Mouse (Mus musculus) C2C12 (cell line): ENCODE measurements around the gene Spp2. TPM values are rescaled to one million over a fixed set of nuclear protein-coding genes. Genes with fewer than 3 reads are reported as not detected.
A peak's percentile ranks its signal among the peaks of the same experiment; 100 is the strongest.

Source experiments
- H3K27me3 ChIP-seq: one replicate; pipeline ENCODE4 v1.6.1; 2011; ENCODE audit not compliant: control insufficient read depth, insufficient read depth, insufficient read length
- H3K36me3 ChIP-seq: one replicate; pipeline ENCODE4 v1.6.1; 2011; ENCODE audit not compliant: control insufficient read depth, insufficient read depth
- H3K4me3 ChIP-seq: one replicate; pipeline ENCODE4 v1.5.1; 2011; ENCODE audit warnings: mild to moderate bottlenecking, control low read depth; ENCODE audit not compliant: poor library complexity, insufficient read depth, severe bottlenecking
- H3K79me2 ChIP-seq: one replicate; pipeline ENCODE4 v1.6.1; 2011; ENCODE audit not compliant: control insufficient read depth, insufficient read depth
- H3K79me3 ChIP-seq: one replicate; pipeline ENCODE4 v1.6.1; 2011; ENCODE audit warnings: low read depth, control low read depth
- H3ac ChIP-seq: one replicate; pipeline ENCODE3; 2011; ENCODE audit warnings: low read depth; ENCODE audit not compliant: control insufficient read depth, insufficient read length
- CEBPB ChIP-seq: IDR thresholded peaks from one replicate; pipeline ENCODE4 v1.6.1; 2011; ENCODE audit warnings: low read depth, mild to moderate bottlenecking, control low read depth, moderate library complexity
- CTCF ChIP-seq: IDR thresholded peaks from one replicate; pipeline ENCODE4 v1.5.1; 2011; ENCODE audit not compliant: control insufficient read depth, insufficient read depth, insufficient read length
- FOSL1 ChIP-seq: IDR thresholded peaks from one replicate; pipeline ENCODE4 v1.8.0; 2011; ENCODE audit warnings: mild to moderate bottlenecking, low read length; ENCODE audit not compliant: poor library complexity, insufficient read depth, severe bottlenecking
- MAX ChIP-seq: IDR thresholded peaks from one replicate; pipeline ENCODE4 v1.6.1; 2011; ENCODE audit warnings: mild to moderate bottlenecking, control low read depth
- MYOD1 ChIP-seq: IDR thresholded peaks from one replicate; pipeline ENCODE4 v1.6.1; 2011; ENCODE audit warnings: low read depth; ENCODE audit not compliant: control insufficient read depth, insufficient read length
- MYOG ChIP-seq: IDR thresholded peaks from one replicate; pipeline ENCODE4 v1.6.1; 2011; ENCODE audit not compliant: control insufficient read depth, insufficient read length; ENCODE audit errors: extremely low read depth
- USF1 ChIP-seq: IDR thresholded peaks from one replicate; pipeline ENCODE4 v1.6.1; 2011; ENCODE audit warnings: low read depth, mild to moderate bottlenecking, control low read depth, moderate library complexity
- long read RNA-seq, 2 experiments: library from polyadenylated mRNA; unstranded; transcript quantifications; one replicate each; pipeline ENCODE4 v2.0.0; 2019 to 2020
- polyA plus RNA-seq: library from polyadenylated mRNA; unstranded; fragments of >200 nt; fragmentation: generic; extraction: Trizol; gene quantifications from one replicate; pipeline ENCODE4 v1.2.1, GENCODE M21; 2012; ENCODE audit warnings: missing spikeins

The Spp2 gene
- not detected for polyA plus RNA-seq
- long read RNA-seq, experiment 1 = 0 reads
- long read RNA-seq, experiment 2 = 0 reads

DNA sequence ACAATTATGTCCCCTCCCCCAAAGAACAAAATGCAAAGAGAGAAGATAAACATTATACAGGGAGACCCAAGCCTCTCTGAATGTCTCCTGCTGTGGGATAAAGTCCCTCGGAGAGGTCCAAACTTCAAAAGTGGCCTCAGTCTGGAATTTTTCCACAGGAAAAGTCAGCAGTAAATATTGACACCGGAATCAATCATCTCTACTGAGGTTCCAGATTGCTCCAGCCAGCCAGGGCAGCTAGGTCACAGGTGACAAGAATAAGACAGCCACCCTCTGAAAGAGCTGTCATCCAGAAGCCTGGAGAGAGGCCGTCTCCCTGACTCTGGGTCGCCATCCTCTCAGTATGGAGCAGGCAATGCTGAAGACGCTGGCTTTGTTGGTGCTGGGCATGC, at the start of gene Spp2:
TSS of gene Spp2 (plus strand) at position 155 of the 392 bp plus-strand sequence.
- TF ChIP-seq CEBPB (no peak), CTCF (no peak), MAX (no peak), MYOG (no peak), USF1 (no peak), FOSL1 (no peak), MYOD1 (no peak)
- H3K79me3 ChIP-seq = no peaks in the 10 kb centered on the region
- H3ac ChIP-seq = no peak within 1 kb of the TSS

DNA sequence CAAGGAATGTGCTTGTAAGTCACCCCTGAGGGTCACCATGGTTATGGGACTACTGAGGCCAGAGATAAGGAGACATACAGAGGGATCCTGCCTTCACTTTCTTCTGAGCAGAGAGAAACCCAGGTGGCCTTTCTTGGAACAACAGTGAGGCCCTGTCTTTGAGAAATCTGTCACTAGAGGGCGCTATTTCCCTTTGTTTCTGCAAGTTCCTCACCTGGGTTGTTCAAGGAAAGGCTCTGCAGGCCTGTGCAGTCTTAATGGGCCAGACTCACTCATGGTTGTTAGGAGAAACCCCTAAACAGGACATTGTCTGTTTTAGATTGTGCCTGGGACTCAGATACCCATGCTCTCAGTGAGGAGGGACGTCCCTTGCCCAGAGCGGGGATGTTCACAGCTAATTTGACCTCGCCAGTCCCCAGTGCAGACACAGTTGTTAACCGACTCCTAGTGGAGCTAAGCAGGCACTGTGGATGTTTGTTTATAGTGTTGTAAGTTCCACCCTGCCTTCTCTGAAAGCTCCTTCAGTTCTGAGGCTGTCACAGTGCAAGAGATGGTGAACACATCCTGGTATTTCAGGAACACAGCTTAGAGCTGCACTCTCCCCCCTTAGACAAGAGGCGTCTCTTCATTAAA, 49.2 kb upstream of the Spp2 start:
- TF ChIP-seq MYOG = no peak
- peak; percentile 45 for TF ChIP-seq CTCF
- no peak for TF ChIP-seq FOSL1
- Histone ChIP-seq H3K79me2 (no peaks in the 10 kb centered on the region), H3K79me3 (no peaks in the 10 kb centered on the region), H3K4me3 (no peak overlapping the region), H3K36me3 (no peaks in the 10 kb centered on the region), H3K27me3 (no peaks in the 10 kb centered on the region), H3ac (no peak overlapping the region)

More for the DNA sequence above, at the start of gene Spp2:
- no peaks in the 10 kb centered on the region for H3K36me3 ChIP-seq
- no peak within 1 kb of the TSS for H3K4me3 ChIP-seq
- no peaks in the 10 kb centered on the region for H3K27me3 ChIP-seq
- no peaks in the 10 kb centered on the region for H3K79me2 ChIP-seq

DNA sequence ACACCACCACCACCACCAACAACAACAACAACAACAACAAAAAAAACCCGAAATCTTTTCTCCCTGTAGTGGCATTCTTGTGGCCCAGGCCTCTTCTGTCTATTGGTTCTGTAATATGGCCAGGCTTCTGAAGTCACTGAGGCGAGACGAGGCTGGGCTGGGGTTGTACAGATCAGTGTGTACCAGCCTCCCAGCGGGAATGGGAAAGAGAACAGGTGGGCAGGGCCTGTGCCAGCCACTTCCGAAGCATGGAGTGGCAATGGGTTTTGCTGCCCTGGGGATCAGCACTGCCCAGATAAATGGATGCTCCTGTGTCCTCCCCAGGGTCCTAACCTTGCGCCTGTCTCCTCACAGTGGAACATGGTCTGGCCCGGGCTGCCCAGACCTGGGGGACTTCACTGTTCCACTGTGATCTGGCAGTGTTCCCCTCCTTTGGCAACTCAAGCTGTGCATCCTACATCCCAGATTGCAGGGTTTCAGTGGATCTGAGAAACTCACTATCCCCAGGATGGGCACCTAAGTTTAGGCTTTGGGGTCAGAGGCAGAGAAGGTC, 48.6 kb upstream of the Spp2 start:
- H3K27me3 ChIP-seq = no peaks in the 10 kb centered on the region
- TF ChIP-seq FOSL1 (no peak), CTCF (no peak), CEBPB (no peak), MYOG (no peak), MYOD1 (no peak), USF1 (no peak), MAX (no peak)

DNA sequence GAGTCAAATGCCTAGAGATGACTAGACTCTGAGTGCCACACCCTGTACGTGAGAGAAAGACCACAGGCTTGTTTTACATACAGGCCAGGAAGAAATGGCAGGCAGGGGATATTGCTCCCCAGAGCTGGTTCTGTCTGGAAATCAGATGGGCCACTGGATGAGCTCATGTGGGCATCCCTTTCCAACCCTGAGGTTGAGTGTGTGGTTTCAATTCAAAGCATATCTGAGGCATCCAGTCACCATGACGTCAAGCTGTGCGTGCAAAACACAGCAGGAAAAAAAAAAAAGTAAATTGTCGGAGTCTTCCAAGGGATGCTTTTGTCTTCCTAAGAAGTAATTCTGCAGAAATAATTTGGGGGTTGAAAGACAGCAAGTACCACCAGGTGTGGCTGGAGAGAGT, 45.7 kb upstream of the Spp2 start:
- Histone ChIP-seq H3K36me3 (no peaks in the 10 kb centered on the region), H3K4me3 (no peak overlapping the region), H3K79me2 (no peaks in the 10 kb centered on the region), H3K27me3 (no peaks in the 10 kb centered on the region), H3K79me3 (no peaks in the 10 kb centered on the region), H3ac (no peak overlapping the region)
- TF ChIP-seq MYOG (no peak), MAX (peak; percentile 66), MYOD1 (peak; percentile 15), FOSL1 (peak; percentile 82)

More for the DNA sequence above, 48.6 kb upstream of the Spp2 start:
- Histone ChIP-seq H3ac (no peak overlapping the region), H3K79me2 (no peaks in the 10 kb centered on the region), H3K36me3 (no peaks in the 10 kb centered on the region), H3K79me3 (no peaks in the 10 kb centered on the region), H3K4me3 (no peak overlapping the region)

DNA sequence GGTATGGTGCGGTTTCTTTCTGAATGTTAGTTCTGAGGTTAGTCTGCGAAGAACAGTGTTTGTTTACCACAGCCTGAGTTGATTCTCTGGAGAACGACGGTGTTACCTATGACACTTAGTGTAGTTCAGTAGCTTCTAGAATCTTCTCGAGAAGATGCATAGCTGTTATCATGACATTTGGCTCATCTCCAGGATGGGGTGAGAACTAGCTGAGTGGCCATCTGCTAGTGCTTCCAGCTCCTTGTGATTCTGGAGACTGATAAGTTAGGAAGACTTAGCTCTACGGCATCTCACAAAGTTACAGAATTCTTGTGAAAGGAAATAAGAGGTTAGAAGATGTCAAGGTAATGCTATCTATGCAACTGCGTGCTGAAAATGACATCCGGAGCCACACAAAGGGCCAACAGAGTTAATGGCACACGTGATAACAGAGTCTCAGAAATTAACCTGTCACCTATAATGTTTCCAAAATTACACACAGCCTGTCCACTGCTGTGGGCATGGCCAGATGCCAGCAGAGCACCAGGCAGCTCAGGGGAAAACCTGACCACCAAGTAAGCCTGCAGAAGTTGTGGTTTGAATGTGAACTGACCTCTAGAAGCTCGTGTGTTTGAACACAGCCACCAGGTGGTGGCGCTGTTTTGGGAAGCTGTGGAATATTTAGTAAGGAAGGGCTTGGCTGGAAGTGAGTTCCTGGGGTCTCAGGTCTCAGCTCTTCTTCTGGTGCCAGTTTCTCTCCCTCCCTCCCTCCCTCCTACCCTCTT, 39.7 kb upstream of the Spp2 start:
- no peak for TF ChIP-seq CEBPB
- no peak for TF ChIP-seq FOSL1
- no peak for TF ChIP-seq USF1
- no peak for TF ChIP-seq MYOD1
- no peak for TF ChIP-seq MAX
- TF ChIP-seq MYOG = no peak
- TF ChIP-seq CTCF = no peak
- H3K79me3 ChIP-seq = no peaks in the 10 kb centered on the region
- no peak overlapping the region for H3ac ChIP-seq
- no peak overlapping the region for H3K4me3 ChIP-seq
- H3K27me3 ChIP-seq = no peaks in the 10 kb centered on the region
- no peaks in the 10 kb centered on the region for H3K79me2 ChIP-seq
- no peaks in the 10 kb centered on the region for H3K36me3 ChIP-seq
